Mouse (Mus musculus) cerebellum, postnatal 10 days (tissue): ENCODE results near the gene Nfe2l1.
"Not testable (repeated sequence)": the region's sequence is repeated elsewhere in the genome, so short reads cannot be mapped to it uniquely, and the experiment has no call there.

Source experiments
- DNase-seq, 2 experiments: peaks; one replicate each; pipeline ENCODE4 v3.0.0; 2021; ENCODE audit warnings: mixed read lengths in 2 of 2

Nfe2l1 gene

DNA sequence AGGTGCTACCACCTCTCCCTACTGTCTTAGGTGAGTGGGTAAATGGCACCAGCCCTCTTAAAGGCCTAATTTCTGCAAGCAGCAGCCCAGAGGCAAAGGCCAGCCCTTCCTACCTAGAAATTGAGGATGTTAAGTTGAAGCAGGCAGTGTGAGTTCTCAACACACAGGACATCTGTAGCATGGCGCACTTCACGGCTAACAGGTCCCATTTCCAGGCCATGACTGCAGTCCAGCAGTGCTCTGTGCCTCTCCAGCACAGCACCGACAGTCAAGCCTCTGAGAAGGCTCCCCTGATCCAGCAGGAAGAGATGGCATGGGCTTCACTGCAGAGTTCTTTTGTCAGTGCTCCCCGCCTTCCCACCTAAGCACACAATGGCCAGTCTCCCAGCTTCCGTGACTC is 12.8 kb downstream of the Nfe2l1 start:
- DNase-seq, result no peak

DNA sequence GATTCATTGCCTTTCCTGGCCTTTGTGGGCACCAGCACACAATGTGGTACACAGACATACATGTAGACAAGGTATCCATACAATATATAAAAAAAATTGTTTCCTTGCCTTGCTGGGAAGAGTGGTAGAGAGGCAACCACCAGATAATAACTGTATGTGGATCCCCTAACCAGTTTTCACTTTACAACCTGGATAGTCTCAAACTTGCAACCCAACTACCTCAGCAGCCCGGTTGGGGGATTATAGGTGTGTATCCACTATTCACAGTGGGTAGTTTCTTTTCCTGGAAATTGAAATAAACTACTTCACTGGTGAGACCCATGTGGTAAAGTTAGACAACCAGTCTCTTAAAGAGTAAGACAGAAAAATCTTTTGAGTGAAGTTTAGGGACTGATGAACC is 13.3 kb downstream of the Nfe2l1 start:
- DNase-seq, result no peak

DNA sequence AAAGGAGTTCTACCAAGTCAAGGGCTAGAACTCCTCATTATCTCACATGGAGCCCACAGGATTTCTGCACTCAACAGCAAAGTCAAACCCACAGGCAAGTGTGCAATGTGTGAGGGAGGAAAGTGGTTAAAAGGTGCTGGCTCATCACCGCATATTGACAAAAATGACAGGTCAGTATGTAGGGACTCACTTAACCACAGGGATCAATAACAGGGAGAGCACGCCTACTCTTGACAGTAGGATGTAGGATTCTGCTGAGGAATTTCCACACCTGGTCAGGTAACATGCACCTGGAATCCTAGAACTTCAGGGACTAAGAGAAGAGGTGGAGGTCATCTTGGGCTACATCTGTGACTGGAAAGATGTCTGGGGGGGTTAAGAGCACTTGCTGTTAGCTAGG is 13.9 kb downstream of the Nfe2l1 start:
- no peak for DNase-seq

DNA sequence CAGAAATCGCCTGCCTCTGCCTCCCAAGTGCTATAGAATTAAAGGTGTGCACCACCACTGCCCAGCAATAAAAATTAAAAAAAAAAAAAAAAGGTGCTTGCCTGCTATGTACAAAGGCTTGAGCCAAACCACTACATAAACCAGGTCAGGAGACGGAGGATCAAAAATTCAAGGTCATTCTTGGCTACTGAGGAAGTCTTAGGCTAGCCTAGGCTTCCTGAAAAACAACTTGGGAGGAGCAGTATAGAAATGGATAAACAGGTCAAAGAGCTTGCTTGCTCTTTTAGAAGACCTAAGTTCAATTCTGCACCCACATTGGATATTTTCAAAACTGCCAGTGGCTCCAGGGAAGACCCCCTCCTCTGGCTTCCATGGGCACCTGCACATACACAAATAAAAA is 15.3 kb downstream of the Nfe2l1 start:
- DNase-seq, result no peak

DNA sequence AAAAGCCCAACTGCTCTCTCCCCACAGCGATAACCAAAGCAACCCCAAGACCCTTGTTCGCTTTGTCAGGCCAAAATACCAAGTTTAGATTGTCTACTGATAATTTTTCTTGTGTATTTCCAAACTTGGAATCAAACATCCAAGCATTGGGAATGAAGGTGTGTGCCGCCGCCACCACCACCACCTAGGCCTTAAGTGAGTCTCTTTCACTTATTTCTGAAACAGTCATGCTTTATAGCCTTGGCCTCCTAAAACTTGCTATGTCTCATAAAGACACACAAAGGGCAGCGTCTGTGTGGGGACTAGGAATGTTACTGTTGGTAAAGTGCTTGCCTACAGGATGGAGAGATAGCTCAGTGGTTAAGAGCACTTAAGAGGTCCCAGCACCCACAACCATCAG is 15.8 kb downstream of the Nfe2l1 start:
- DNase-seq, result no peak

DNA sequence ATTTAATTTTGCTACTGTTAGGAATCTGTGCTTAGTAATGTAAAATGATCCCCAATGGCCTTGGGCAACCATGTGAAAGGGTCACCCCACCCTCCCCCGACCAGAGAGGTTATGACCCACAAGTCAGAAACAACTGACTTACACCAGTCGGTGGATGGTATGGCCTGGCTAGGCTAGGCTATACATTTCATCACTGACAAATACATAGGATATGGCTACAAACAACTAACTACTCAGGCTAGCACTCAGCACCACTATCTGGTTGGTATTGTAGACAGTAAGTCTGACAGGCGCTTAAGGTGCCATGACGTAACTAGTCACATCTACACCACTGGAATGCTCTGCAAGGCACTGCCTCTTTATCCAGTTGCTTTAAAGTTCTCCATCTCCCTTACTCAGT is 16.3 kb downstream of the Nfe2l1 start:
- DNase-seq, result no peak

DNA sequence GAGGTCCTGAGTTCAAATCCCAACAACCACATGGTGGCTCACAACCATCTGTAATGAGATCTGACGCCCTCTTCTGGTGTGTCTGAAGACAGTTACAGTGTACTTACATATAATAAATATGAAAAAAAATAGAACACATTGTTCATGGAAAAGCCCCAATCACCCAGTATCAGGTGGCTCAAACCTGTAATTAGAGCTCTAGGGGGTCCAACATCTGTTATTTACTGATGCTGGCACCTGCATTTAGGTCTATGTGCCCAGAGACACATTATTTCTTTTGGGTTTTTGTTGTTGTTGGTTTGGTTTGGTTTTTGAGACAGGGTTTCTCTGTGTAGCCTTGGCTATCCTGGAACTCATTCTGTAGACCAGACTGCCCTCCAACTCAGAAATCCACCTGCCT is 18.6 kb downstream of the Nfe2l1 start:
- not testable (repeated sequence) for DNase-seq

DNA sequence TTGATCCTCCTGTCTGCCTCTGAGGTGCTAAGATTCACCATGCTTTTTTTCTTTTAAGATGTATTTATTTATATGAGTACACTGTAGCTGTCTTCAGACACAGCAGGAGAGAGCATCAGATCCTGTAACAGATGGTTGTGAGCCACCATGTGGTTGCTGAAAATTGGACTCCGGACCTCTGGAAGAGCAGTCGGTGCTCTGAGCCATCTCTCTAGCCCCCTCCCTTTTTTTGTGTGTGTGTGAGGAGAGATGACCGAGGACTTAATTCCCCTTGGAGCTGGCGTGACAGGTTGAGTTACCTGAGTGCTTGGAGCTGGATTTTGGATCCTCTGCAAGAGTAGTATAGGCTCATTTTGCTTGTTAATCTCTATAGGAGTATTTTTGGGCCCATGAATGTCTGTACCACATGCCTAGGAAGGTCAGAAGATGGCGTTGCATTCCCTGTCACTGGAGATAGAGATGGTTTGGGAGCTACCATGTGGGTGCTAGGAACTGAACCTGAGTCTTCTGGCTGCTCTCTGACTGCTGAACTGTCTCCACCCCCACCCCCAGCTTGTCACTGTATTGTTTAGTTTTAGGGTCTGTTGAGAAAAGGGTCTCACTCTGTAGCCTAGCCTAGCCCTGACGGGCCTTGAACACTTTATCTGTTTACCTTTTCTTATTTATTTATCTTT is 20.1 kb downstream of the Nfe2l1 start:
- DNase-seq, result peak; percentile 42 to 48

DNA sequence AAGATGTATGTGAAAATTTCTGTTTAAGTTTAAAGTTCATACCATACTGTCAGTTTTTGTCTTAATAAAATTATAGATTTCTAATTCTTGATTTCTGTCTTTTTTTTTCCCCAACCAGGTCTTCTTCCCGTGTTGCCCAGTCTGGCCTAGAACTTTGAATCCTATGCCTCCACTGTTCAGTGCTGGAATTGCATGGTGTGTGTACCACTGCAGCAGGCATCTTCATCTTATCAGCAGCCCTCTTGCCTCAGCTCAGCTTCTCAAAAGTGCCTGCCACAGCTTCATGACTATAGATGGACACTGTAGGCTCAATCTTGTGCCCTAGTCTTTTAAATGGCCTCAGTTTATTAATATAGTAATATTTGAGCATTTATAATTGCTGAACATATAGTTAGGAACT is 21.7 kb downstream of the Nfe2l1 start:
- peak in 1 of 2 experiments; percentile 55 for DNase-seq

DNA sequence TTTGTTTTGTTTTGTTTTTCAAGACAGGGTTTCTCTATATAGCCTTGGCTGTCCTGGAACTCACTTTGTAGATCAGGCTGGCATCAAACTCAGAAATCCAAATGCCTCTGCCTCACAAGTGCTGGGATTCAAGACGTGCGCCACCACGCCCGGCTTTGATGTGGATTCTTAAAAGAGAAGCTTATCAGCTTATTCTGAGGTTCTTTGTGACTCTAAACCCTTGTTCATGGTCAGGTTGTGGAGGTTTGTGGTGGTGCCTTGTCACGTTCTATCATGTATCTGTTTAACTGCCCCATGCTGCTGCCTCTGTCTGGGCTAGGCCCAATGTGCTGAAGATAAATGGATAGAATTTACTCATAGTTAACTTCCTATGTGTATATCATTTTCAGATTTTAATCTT is 24.2 kb downstream of the Nfe2l1 start:
- no peak for DNase-seq

DNA sequence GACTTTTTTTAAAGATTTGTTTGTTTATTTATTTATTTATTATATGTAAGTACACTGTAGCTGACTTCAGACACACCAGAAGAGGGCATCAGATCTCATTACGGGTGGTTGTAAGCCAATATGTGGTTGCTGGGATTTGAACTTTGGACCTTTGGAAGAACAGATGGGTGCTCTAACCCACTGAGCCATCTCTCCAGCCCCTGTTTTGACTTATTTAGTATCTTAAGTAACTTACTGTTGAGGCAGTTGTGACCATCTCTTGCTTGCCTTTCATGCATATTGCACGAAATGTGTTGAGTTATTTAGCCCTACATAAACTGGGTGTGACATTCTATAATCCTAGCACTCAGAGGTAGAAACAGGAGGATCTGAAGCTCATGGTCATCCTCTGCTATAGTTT is 30.3 kb downstream of the Nfe2l1 start:
- no peak for DNase-seq

DNA sequence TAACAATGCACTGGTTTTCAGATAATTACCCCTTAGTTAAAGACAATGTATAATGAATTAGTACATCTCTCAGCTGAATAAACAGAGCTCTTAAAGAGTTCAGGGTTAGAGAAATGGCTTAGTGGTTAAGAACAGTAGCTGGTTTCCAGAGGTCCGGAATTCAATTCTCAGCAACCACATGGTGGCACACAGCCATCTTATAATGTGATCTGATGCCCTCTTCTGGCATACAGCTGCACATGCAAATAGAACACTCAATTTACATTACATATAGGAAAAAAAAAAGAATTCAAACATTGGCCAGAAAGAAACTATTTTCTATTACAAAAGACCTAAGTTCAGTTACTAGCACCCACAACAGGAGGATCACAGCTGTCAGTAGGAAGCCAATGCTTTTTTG is 33.2 kb downstream of the Nfe2l1 start:
- no peak for DNase-seq

DNA sequence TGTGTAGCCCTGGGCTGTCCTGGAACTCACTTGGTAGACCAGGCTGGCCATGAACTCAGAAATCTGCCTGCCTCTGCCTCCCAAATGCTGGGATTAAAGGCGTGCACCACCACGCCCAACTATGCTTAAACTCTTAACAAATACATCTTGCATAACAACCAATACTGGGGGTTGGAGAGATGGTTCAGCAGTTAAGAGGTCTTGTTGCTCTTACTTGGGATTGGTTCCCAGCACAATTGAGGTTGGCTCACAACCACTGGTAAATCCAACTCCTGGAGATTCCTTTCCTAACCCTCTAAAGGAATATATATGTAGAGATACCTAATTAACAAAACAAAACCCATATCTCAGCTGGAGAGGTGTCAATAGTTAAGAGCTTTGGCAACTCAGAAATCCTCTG is 33.7 kb downstream of the Nfe2l1 start:
- no peak for DNase-seq

DNA sequence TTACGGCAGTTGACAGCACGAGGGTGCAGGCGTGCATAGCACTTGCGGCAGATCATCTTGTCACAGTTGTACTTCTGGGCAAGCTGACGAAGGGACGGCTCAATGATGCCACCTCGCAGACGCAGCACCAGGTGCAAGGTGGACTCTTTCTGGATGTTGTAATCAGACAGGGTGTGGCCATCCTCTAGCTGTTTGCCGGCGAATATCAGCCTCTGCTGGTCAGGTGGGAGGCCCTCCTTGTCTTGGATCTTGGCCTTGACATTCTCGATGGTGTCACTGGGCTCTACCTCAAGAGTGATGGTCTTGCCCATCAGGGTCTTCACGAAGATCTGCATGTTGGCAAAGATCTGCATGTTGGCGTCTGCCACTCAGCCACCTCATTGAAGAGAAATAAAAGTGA is 34.3 kb downstream of the Nfe2l1 start:
- no peak for DNase-seq

DNA sequence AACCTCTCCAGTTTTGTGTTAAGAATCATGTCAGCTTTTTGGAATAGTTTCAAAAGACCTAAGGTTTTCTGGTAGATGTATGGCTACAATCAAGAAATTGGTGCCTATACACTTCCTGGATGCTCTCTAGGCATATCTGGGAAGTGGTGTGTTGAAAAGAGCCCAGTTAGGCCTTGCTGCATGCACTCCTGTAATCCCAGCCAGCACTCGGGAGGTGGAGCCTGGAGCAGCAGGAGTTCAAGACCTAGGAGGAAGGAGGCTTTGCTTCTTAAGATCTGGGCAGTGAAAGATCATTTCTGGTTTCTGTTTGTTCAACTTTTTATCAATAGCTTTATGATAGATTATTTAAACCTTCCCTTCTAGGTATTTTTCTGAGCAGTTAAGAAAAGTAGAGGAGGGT is 39.1 kb downstream of the Nfe2l1 start:
- no peak for DNase-seq

DNA sequence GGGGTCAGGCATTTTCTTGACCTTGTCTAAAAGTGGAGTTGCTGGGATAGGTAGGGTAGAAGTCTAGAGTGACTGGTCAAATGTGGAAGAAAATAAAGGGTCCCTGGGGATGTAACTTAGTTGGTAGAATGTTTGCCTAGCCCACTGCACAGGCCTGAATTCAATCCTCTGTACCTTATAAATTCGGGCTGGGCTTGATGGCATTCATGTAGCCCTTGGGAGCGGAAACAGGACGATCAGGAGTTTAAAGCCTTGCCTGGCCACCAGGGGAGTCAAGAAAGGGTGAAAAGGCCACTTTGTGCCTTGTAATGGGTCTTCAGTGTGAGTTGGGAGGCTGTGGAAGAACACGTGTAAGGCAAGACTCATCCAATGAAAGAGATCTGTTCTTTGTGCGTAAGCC is 39.8 kb downstream of the Nfe2l1 start:
- no peak for DNase-seq

DNA sequence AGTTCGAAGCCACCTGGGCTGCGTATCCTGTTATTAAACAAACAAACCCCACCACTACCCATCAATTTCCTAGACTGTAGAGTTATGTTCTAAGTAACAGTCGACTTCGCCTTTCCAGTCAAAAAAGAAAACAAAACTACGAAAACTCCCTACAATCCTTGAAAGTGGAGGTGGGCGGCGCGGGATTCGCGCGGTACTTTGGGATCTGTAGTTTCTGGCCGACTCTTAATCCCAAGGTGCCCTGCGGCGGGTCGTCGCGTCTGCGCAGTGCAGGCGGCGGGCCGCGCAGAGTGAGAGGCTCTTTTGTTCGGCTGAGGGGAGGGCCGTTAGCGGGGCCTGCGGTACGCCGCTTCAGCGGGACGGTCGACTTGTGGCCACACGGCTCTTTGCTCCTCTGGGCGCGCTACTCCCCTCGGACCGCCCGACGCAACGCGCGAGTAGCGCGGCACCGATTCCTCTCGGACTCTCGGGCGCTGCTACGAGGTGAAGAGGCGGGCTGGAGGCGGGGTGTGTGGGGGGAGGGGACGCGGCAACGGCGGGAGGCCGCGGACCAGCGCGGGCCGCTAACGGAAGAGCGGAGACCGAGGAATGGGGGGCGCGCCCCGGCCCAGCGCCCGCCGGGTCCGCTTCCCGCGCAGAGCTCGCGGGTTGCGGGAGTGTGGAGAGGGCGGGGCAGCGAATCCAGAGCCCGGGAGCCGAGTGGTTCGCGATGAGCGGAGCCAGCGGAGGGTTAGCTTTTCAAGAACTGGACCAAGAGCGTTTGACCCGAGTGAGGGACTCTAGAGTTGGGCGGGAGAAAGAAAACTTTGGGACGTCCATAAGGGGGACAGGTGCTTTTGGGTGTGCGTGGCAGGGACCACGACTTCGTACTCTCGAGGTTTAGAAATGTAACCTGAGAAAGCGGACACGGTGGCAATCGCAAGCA is 40.6 kb downstream of the Nfe2l1 start, which contains the start of gene Cbx1:
TSS of gene Cbx1 (plus strand) at position 257 of the 925 bp plus-strand sequence.
- DNase-seq, result peak; percentile 94 to 95

DNA sequence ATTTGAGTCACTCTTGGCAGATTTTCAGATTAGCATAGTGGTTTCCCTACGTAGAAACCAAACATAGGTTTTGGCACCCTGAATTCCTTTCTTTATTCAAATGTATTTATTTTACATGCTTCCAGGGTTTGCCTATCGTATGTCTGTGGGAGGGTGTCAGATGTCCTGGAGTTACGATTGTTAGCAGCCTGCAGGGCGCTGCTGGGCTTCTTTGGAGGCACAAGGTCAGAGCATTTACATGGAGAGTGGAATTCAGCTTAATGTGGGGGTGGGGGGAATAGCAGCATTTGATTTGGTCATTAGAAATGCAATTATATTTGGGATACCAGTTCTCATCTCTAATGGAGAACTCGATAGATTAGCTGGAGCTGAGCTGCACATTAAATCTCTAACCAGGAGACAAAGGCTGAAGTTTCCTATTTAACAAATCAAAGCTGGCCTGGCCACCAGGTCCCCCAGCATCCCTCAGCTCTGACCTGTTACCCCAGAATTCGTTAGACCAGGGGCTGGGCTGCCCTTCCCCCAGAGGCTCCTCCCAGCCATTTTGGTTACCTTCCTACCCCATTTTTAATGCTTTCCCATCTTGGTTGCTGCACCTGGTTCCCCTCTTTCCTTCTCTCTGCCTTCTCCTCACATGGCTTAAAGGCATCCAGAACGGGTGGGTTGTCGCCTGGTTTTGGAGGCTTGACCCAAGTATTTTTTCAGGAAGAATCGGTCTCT is 42.9 kb downstream of the Nfe2l1 start:
- no peak for DNase-seq

DNA sequence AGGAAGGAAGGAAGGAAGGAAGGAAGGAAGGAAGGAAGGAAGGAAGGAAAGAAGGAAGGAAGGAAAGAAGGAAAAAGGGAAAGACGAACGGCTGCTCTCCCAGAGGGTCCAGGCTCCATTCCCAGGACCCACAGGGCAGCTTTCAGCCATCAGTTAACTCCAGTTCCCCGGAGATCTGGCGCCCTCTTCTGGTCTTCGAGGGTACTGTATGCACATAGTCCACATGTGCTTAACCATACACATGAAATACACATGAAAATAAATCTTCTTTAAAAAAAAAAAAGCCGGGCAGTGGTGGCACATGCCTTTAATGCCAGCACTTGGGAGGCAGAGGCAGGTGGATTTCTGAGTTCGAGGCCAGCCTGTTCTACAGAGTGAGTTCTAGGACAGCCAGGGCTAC is 44.9 kb downstream of the Nfe2l1 start:
- DNase-seq, result peak; percentile 91 to 94

DNA sequence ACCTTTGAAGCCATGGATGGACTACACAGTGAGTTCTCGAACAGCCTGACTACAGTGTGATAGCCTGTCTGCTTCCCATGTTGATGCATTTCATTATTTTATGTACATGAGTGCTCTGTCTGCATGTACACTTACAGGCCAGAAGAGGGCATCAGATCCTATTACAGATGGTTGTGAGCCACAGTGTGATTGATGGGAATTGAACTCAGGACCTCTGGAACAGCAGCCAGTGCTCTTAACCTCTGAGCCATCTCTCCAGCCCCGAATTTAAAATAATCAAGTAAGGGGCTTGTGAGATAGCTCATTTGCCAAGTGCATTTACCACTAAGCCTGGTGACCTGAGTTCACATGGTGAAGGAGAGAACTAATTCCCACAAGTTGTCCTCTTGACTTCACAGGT is 48.3 kb downstream of the Nfe2l1 start:
- DNase-seq, result no peak

DNA sequence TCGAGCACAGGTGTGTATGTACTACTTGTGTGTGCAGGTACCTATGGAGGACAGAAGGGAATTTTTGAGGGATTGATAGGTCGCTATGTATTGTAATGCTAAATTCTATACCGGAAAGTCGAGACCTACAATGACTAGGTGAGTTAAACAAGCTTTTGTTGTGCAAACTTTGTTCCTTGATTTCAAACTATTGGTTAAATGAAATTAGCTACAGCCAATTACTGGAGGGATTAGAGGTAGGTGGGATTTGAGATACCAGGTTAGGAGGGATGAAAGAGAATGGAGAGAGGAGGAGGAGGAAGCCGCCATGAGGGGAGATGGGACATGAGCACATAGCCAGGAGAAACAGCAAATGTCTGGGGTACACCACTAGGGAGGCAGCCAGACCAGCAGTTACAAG is 49.5 kb downstream of the Nfe2l1 start:
- DNase-seq, result no peak

DNA sequence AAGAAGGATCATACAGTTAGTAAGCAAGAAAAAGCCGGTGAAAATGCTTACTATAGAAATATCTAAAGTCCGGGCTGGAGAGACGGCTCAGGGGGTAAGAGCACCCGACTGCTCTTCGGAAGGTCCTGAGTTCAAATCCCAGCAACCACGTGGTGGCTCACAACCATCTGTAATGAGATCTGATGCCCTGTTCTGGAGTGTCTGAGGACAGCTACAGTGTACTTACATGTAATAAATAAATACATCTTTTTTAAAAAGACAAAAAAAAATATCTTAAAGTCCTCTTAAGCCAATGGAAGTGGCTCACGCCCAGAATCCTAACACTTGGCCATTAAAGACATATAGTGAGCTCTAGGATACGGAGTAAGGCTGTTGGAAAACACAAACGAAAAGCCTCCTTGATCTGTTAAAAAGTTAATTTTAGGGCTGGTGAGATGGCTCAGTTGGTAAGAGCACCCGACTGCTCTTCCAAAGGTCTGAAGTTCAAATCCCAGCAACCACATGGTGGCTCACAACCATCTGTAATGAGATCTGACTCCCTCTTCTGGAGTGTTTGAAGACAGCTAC is 51.6 kb downstream of the Nfe2l1 start:
- not testable (repeated sequence) for DNase-seq
